Mouse (Mus musculus): Measurements from ENCODE around the gene Tma7. TPM values are rescaled to one million over a fixed set of nuclear protein-coding genes. Genes with fewer than 3 reads are reported as not detected.
A peak's percentile ranks its signal among the peaks of the same experiment; 100 is the strongest.

The Tma7 gene
- polyA plus RNA-seq, 1 experiment = 572 TPM

DNA sequence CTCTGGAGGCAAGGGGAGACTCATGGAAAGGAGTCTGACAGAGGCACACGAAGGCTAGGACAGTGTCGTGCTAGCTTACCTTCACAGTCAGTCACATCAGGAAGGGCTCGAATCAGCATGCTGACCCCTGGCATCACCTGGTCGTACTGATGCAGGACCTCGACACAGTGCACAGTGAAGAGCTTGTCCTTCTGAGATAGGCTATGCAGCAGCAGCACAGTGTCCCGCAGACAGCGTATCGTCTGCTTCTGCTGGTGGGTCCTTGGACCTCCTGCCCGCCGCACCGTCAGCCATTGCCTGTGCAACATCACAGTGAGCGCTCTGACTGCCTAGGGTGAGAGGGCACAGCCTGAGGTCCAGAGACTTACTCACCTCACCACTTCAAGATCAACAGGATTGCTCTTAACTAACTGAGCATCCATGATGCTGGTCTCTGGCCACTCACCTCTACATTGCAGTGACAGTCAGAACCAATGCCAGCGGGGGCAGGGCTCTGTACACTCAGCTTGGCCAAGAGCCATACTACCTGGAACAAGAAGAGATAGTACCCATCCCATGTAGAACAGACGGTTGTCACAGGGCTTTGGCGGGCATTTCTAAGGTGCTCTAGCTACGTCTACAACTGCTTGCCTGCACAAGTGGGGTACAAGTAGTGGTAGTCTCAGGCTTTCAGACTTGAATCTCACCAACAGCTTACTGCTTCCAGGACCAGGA lies 22.0 kb downstream of the Tma7 start:
- Histone ChIP-seq H3K4me1 (ENCODE audit: control insufficient read depth, insufficient read depth, insufficient read length, low read length) (no peaks in the 10 kb centered on the region; the same call in 1 of the 2 replicates), H3K27ac (replicated peaks; ENCODE audit: low read depth, low read length) (peak overlapping the region; percentile 44; the same call in 1 of the 2 replicates), H3K4me3 (ENCODE audit: insufficient read depth, low read depth, low read length) (no peak overlapping the region)

DNA sequence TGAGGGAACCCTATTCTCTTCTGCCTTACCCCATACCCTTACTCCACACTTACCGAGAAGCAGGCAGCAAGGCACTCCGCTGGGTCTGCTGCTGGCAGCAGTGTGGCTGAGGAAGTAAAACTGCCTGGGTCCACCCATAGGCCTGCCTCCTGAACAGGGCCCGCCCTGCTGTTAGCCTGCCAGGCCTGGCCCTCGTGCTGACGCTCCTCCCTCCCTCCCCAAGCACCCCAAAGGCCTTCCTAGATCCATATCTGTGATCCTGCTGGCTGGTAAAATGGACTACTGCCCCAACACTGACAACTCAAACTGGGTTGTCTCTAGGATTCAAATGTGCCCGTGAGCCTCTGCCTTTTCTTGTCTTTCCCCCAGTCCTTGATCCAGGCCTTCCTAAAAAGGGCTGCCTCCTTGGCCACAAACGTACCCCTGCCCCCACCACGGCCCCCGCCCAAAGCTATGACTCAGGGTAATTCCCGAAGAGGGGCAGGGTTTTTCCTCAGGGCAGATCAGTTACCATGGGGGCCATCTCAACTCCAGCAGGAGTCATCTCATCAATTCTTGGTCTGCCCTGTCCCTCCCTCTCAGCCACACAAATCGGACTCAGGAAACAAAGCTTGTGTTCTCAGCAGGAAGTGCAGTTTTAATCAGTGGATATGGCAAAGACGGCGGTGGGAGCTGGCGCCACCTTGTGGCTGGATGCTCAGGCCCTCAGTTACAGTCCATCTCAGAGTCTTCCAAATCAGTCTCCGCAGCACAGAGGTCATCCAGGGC lies 23.1 kb downstream of the Tma7 start, which contains the start of gene Trex1:
Gene Trex1, minus strand, starts transcription at position 599 of the 768 bp plus-strand sequence.
- Histone ChIP-seq H3K4me1 (ENCODE audit: control insufficient read depth, insufficient read depth, insufficient read length, low read length) (no peaks in the 10 kb centered on the region; the same call in 1 of the 2 replicates), H3K27ac (replicated peaks; ENCODE audit: low read depth, low read length) (peak within 1 kb of the TSS; percentile 87), H3K4me3 (ENCODE audit: insufficient read depth, low read depth, low read length) (peak within 1 kb of the TSS; percentile 56)

DNA sequence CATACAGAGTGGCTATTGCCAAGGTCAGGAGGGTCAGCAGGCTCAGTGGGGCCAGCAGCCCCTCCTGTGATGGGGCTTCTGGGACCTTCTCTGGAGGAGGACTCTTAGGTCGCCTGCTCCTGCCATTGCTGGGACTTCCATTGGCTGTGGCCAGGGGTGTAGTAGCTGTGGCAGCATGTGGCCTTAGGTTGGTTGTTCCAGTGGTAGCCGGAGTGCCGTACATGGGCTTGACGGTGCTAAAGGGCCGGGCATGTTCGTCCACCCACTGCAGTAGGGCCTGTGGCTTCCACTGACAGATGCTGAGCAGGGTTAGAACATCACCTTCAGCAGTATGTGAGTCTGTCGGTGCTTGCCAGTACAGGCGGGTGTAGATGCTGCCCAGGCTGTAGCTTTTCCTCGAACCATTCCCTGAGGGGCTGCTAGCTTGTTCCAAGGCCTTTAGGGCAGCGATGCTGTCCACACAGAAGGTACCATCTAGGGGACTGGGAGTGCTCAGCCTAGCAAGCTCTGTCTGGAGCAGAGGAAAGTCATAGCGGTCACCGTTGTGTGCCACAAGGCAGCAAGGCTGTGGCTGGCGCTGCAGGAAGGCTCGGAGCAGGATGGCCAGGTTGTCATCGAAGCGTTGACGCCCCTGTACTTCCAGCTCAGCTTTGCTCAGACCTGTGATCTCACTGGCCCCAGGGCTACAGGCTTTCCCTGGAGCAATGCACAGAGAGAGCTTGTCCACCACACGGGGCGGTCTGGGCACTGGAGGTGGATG lies 24.2 kb downstream of the Tma7 start:
- Histone ChIP-seq H3K4me1 (ENCODE audit: control insufficient read depth, insufficient read depth, insufficient read length, low read length) (no peaks in the 10 kb centered on the region; the same call in 1 of the 2 replicates), H3K4me3 (ENCODE audit: insufficient read depth, low read depth, low read length) (peak overlapping the region; percentile 50), H3K27ac (replicated peaks; ENCODE audit: low read depth, low read length) (peak overlapping the region; percentile 56)

DNA sequence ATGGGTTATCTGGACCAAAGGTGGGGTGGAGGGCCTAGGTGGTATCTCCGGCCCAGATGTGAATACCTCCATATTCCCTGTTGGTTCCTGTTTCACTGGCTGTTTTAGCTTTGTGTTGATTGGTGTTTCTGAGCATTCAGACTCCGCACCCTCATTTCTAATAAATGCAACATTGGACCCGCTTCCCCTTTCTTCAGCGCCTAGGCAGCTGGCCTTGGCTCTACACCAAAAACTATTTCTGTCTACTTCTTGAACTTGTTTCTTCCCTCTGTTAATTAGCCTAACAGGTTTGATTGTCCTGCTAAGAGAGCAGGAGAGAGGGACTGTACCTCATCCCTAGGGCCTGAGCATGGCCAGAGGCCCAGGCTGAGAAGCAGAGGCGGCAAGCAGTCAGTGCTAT lies 24.8 kb downstream of the Tma7 start:
- Histone ChIP-seq H3K27ac (replicated peaks; ENCODE audit: low read depth, low read length) (peak overlapping the region; percentile 56), H3K4me3 (ENCODE audit: insufficient read depth, low read depth, low read length) (peak overlapping the region; percentile 50), H3K4me1 (ENCODE audit: control insufficient read depth, insufficient read depth, insufficient read length, low read length) (no peaks in the 10 kb centered on the region; the same call in 1 of the 2 replicates)

DNA sequence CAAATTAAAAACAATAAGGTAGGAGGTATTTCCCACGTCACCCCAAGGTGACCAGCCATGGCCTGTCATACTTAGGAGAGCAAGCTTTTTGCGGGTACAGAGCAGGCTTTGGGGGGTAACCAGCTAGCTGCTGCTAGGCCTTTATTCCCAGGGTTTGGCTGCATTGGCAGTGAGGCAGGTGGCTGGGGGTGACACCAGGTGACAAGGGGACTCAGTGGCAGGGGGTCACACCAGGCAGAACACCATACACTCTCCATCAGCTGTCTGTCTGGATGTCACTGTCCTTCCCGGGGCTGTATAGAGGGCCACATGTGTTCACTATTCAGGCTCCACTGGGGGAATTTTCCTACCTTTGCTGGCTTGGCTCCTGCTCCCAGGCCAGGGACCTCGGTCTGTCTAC lies 25.5 kb downstream of the Tma7 start:
- H3K27ac ChIP-seq (replicated peaks; ENCODE audit: low read depth, low read length) = peak overlapping the region; percentile 18
- no peaks in the 10 kb centered on the region; the same call in 1 of the 2 replicates for H3K4me1 ChIP-seq (ENCODE audit: control insufficient read depth, insufficient read depth, insufficient read length, low read length)
- peak overlapping the region; percentile 8; the same call in 1 of the 2 replicates for H3K4me3 ChIP-seq (ENCODE audit: insufficient read depth, low read depth, low read length)

DNA sequence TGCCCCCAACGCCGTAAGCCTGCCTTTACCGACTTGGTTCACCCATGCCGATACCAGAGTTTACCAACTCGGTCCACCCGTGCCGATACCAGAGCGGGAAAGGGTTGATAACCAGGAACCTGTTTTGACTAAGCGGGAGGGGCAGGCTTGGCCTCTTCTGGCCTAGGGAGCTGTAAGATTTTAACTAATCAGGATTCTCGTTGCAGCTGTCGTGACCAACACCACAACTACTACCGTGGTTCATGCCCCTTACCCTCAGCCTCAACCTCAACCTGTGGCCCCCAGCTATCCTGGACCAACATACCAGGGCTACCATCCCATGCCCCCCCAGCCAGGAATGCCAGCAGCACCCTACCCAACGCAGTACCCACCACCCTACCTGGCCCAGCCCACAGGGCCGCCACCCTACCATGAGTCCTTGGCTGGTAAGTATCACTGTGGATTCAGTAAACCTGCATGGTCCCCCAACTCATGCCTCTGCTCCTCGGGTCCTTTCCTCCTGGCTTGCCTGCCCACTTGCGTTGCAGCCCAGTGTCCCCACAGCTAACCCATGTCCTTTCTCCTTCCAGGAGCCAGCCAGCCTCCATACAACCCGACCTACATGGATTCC lies 26.2 kb downstream of the Tma7 start:
- no peaks in the 10 kb centered on the region; the same call in 1 of the 2 replicates for H3K4me1 ChIP-seq (ENCODE audit: control insufficient read depth, insufficient read depth, insufficient read length, low read length)
- 0 out of 2 replicates have a peak overlapping the region, but pooled peaks have one; percentile 32 for H3K27ac ChIP-seq (replicated peaks; ENCODE audit: low read depth, low read length)
- H3K4me3 ChIP-seq (ENCODE audit: insufficient read depth, low read depth, low read length) = peak overlapping the region; percentile 0; the same call in 1 of the 2 replicates

DNA sequence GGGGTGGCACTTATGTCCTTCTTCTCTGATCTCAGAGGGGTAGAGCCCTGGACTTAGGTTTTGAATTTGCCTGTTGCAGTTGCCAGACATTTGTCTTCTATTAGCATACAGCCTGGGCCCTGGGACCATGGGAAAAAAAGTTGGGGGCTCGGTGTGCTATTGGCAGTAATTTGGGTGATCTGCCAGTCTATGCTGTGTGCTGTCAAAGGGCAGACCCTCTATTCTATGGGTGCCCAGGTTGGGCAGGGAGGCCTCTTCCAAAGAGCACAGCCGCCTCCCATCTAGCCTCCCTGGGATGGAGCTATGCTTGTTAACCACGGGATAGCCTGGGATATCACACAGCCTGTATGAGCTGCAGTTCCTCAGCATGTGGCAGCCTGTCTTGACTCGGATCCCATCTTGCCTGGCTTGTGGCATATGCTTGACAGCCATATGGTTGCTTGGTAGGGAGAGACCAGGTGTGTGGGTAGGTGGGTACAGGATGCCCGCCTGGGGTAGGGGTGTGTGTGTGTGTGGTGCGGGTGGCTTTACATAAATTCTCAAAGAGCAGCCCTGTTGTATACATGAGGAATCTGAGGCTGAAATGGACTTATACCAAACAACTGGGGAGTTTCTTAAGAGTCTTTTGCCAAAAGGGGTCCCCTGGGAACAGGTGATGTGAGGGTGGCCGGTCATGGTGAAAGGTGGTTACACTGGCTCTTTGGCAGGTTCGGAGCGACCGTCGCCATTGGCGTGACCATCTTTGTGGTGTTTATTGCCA lies 26.9 kb downstream of the Tma7 start:
- no peaks in the 10 kb centered on the region; the same call in 1 of the 2 replicates for H3K4me1 ChIP-seq (ENCODE audit: control insufficient read depth, insufficient read depth, insufficient read length, low read length)
- H3K4me3 ChIP-seq (ENCODE audit: insufficient read depth, low read depth, low read length) = peak overlapping the region; percentile 53
- peak overlapping the region; percentile 48 for H3K27ac ChIP-seq (replicated peaks; ENCODE audit: low read depth, low read length)

DNA sequence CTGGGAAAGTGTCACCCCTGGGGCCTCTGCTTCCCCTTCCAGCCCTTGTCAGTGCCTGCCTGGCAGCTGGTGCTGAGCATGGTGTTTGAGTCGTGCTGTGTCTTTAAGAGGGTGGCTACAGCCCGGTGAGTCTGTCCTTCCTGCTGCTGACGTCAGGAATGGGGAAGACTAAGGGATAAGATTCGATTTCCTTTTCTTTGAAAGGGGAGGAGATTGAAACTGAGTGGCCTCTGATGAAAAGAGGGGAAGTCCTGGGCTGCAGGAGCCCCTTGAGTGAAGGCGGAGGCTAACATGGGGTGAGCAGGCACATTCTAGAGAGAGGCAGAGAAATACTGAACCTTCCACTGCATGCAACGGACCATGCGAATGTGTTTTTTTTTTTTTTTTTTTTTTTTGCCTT lies 27.7 kb downstream of the Tma7 start:
- H3K4me3 ChIP-seq (ENCODE audit: insufficient read depth, low read depth, low read length) = peak overlapping the region; percentile 53
- H3K27ac ChIP-seq (replicated peaks; ENCODE audit: low read depth, low read length) = peak overlapping the region; percentile 65
- H3K4me1 ChIP-seq (ENCODE audit: control insufficient read depth, insufficient read depth, insufficient read length, low read length) = peaks cover 3% of the 10 kb centered on the region

DNA sequence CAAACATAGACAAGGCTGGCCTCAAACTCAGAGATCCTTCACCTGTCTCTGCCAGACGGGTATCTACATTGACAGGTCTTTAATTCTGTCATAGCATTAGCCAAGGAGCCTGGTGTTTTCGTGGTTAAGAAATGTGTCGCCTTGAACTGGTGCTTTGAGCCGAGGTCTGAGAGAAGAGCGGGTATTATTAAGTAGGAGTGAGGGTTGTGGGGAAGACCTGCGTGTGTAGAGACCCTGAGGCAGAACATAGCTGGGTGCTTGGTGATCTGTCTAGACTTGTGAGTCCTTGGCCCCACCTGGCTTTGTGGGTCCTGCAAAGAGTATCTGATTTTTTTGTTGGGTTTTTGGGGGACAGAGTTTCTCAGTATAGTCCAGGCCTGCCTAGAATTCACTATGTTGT lies 28.5 kb downstream of the Tma7 start:
- Histone ChIP-seq H3K4me3 (ENCODE audit: insufficient read depth, low read depth, low read length) (no peak overlapping the region), H3K4me1 (ENCODE audit: control insufficient read depth, insufficient read depth, insufficient read length, low read length) (peaks cover 4% of the 10 kb centered on the region), H3K27ac (replicated peaks; ENCODE audit: low read depth, low read length) (no peak overlapping the region)

DNA sequence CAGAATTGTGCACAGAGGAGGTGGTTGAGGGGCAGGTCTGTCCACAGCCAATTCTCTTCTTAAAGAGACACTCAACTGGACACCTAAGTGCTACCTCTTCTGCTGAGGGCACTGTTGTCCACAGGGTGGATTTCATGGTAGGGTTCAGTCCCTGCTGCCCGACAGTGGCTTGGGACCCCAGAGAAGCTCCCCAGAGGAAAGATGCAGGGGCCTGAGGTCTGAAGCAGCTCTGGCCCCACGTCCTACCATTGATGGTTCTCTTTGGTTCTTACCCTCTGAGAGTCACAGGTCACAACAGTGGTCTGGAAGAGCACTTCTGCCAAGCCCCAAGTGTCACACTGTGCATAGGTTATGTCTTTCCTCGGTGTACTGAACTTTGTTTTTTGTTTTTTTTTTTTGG lies 29.0 kb downstream of the Tma7 start:
- Histone ChIP-seq H3K27ac (replicated peaks; ENCODE audit: low read depth, low read length) (no peak overlapping the region), H3K4me3 (ENCODE audit: insufficient read depth, low read depth, low read length) (no peak overlapping the region), H3K4me1 (ENCODE audit: control insufficient read depth, insufficient read depth, insufficient read length, low read length) (peaks cover 4% of the 10 kb centered on the region)

DNA sequence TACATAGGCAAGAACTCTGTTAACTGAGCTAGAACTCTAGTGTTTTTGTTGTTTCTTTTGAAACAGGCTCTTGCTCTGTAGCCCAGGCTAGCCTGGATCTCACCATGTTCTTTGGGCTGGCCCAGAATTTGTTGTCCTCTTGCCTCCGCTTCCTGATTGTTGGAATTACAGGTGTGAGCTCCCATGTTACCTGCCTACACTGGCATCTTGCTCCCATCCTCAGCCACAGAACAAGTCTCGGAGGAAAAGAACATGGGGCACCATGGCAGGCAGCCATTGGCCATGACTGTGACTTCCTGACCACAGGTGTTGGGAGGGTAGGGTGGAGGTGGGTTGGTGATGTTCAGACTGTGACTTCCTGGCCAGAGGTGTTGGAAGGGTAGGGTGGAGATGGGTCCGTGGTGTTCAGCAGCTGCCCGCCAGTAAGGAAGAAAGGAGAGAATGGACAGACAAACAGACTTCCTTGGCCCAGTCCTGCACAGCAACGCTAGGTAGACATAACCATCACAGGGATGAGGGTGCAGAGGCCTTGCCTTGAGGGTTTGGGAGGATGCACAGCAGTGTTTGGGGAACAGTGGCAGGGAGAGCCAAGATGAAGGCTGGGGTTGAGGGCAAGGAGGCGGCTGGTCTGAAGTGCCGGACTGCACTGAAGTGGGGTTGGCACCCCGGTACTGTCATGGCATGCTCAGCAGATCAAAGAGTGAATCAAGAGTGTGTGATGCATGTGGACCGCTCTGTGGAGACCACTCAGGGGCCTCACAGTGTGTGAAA lies 29.7 kb downstream of the Tma7 start:
- no peak overlapping the region for H3K4me3 ChIP-seq (ENCODE audit: insufficient read depth, low read depth, low read length)
- no peak overlapping the region for H3K27ac ChIP-seq (replicated peaks; ENCODE audit: low read depth, low read length)
- peaks cover 4% of the 10 kb centered on the region for H3K4me1 ChIP-seq (ENCODE audit: control insufficient read depth, insufficient read depth, insufficient read length, low read length)

DNA sequence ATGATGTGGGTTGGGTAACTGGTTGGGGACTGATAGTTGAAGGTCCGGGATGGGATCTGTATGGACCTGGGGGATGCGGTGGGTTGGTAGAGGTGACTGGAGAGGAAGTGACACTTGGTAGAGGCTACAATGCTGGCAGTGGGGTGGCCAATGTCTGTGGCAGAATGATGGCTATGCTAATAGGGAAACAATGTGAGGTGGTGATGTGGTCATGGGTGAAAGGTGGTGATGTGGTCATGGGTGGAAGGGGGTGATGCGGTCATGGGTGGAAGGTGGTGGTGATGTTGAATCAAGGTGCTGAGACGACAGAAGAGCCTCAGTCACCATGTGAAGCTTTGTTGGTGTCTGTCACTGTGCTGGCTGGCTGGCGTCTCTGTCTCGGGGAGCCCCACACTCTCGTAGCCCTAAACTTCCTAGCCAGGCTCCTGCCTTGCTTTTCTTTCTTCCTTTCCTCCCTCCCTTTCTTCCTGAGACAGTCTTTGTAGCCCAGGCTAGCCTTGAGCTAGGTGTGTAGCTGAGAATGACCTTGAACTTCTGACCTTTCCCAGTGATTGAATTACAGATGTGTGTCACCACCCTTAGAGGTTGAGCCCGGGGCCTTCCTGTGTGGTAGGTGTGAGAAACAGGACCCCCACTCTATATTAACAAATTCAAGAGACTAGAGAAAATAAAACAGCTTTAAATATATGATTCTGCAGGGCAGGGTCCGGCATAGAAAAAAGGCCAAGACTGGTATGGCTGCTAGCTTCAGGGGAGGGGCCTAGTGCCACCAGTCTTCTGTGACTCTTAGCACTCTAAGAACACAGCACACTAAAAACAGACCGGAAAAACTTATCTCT lies 30.5 kb downstream of the Tma7 start:
- peak overlapping the region; percentile 3; the same call in 1 of the 2 replicates for H3K4me3 ChIP-seq (ENCODE audit: insufficient read depth, low read depth, low read length)
- H3K4me1 ChIP-seq (ENCODE audit: control insufficient read depth, insufficient read depth, insufficient read length, low read length) = peaks cover 4% of the 10 kb centered on the region
- H3K27ac ChIP-seq (replicated peaks; ENCODE audit: low read depth, low read length) = peak overlapping the region; percentile 2; the same call in 1 of the 2 replicates

Data from brown adipose tissue, adult 24 weeks (tissue).